Mouse (Mus musculus) neutrophil, adult 59 days (primary cell): ENCODE measurements around the gene Snca. TPM values are rescaled to one million over a fixed set of nuclear protein-coding genes. Genes with fewer than 3 reads are reported as not detected.

ENCODE experiments used
- total RNA-seq, 2 experiments: library from RNA; stranded (reverse); gene quantifications; 1 replicate in 1 of 2; 2 replicates in 1 of 2; pipeline ENCODE4 v1.2.4; 2023

Snca gene
- total RNA-seq = 1 to 10 TPM; 3.9 to 6.0 TPM

DNA sequence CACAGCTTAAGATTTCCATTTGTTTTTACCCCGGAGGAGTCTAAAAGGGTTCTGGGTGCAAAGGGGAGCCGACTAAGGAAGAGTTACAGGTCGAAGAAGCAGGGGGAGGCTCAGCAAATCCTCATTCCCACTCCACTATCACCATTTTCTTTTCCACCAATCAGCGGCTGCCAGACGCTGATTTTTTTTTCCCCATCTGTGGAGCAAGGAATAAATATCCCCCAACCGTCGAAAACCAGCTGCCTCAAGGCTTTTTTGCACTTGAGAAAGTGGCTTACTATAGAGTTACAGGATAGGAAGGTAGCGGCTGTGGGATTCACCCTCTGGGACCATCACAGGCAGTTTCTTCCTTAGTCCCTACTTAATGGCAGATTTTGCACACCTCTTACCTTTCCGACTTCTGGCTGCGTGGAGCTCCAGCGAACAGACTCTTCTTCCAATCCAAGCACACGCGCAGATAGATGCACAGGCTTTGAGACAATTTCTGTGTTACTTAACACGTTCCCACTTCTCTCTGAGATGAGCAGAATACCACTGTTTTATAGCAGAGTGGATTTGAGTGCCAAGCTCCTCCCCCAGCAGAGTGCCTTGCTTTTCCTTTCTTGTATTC is at the start of gene Snca:
Snca (minus strand) TSS at position 574 of the 610 bp plus-strand sequence.

Other genes with a start within 250 kb of the Snca start
- 1 to 10 TPM; 1.1 TPM for gene Mmrn1, start 95.1 kb upstream of the Snca start, total RNA-seq